Mouse (Mus musculus): ENCODE measurements around the gene Ncoa7. TPM values are rescaled to one million over a fixed set of nuclear protein-coding genes. Genes with fewer than 3 reads are reported as not detected.

Gene Ncoa7
- polyA plus RNA-seq, 1 experiment from 2014 or later = 11.1 TPM

DNA sequence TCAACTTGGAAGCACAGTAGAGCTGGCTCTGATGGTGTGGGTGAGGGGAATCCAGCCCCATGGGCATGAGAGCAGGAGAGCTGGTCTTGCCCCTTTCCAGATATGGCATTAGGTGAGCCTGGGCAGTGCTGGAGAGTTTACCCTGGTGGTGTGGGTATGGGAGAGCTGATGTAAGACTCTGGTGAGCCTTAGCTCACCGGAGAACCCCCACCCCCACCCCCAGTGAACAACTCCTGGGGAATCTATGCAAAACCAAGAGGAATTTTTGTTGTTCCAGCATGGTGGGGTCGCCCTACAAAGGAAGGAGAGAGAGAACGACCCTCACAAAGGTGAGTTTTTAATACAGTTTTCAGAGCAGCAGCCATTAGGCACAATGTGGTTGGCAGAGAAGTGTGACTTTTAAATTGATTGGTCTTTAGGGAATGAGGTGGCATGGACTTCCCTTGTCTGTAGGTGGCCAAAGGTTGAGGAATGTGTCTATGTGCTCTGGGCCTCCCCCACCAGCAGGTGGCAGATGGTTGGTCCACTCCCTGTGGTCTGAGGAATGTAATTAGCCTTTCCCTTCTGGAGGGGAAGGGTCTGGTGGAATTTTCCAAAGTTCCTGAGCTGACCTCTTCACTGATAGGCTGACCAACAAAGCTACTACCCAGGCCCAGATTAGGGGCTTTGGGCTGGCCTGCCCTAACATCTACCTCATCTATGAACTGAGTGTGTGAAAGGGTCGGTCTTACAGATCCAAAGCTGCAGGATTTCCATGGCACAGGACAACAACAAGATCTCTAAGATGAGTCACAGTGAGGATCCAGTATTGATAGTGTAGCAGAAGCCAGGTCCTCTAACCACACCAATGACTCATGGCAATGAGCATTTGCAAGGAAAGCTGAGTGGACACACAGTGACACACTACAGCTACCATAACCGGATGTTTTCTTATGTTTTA, 73.7 kb downstream of the Ncoa7 start:
- H3K4me1 ChIP-seq = no peaks in the 10 kb centered on the region
- H3K36me3 ChIP-seq (replicated peaks) = no peaks in the 10 kb centered on the region
- no peak overlapping the region for H3K9ac ChIP-seq
- H3K4me2 ChIP-seq = no peak overlapping the region
- no peak overlapping the region for H3K4me3 ChIP-seq (replicated peaks)
- 81% methylated on average over 5 of the region's 5 CpGs for WGBS
- H3K27ac ChIP-seq = no peak overlapping the region
- no peaks in the 10 kb centered on the region for H3K9me3 ChIP-seq
- no peaks in the 10 kb centered on the region for H3K27me3 ChIP-seq
- ATAC-seq (ENCODE audit: low FRiP score) = no peak

- Histone ChIP-seq H3K4me3 (replicated peaks) (no peak overlapping the region), H3K9ac (no peak overlapping the region), H3K27me3 (no peaks in the 10 kb centered on the region), H3K4me1 (no peaks in the 10 kb centered on the region), H3K9me3 (no peaks in the 10 kb centered on the region), H3K27ac (no peak overlapping the region), H3K4me2 (no peak overlapping the region), H3K36me3 (replicated peaks) (0 out of 2 replicates have a peak, but pooled peaks cover 4% of the 10 kb centered on the region)
- no peak for ATAC-seq (ENCODE audit: low FRiP score)
- WGBS = 94% methylated on average over 1 of the region's 1 CpGs
Observed at GRCm38 (mm10) chr10:30723014-30723413, 80.1 kb downstream of the Ncoa7 start.

DNA sequence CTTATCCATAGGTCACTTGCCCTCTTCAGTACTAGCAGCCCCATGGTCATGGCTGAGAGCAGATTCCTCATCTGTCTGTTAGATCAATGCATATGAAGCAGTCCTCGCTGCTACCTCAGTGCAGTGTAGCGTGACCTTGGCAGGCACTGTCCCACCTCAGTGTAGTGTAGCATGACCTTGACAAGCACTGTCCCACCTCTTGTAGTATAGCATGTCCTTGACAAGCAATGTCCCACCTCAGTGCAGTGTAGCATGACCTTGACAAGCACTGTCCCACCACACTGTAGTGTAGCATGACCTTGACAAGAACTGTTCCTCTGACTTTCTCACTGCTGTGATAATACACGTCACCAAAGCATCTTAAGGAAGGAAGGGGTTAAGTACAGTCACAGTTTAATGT, 82.6 kb downstream of the Ncoa7 start:
- Histone ChIP-seq H3K4me1 (no peaks in the 10 kb centered on the region), H3K4me2 (no peak overlapping the region), H3K27me3 (no peaks in the 10 kb centered on the region), H3K9ac (no peak overlapping the region), H3K36me3 (replicated peaks) (0 out of 2 replicates have a peak, but pooled peaks cover 4% of the 10 kb centered on the region), H3K4me3 (replicated peaks) (no peak overlapping the region), H3K9me3 (no peaks in the 10 kb centered on the region), H3K27ac (no peak overlapping the region)
- peak; percentile 22; the same call in 1 of the 2 replicates for ATAC-seq (ENCODE audit: low FRiP score)
- 95% methylated on average over 3 of the region's 3 CpGs for WGBS

- H3K27me3 ChIP-seq = no peaks in the 10 kb centered on the region
- H3K9ac ChIP-seq = no peak overlapping the region
- H3K4me1 ChIP-seq = no peaks in the 10 kb centered on the region
- H3K36me3 ChIP-seq (replicated peaks) = 0 out of 2 replicates have a peak, but pooled peaks cover 4% of the 10 kb centered on the region
- ATAC-seq (ENCODE audit: low FRiP score) = no peak
- whole genome bisulfite sequencing = 76% methylated on average over 1 of the region's 1 CpGs
- H3K4me2 ChIP-seq = no peak overlapping the region
- no peak overlapping the region for H3K4me3 ChIP-seq (replicated peaks)
- H3K27ac ChIP-seq = no peak overlapping the region
- H3K9me3 ChIP-seq = no peaks in the 10 kb centered on the region
Observed at GRCm38 (mm10) chr10:30719947-30720346, 83.2 kb downstream of the Ncoa7 start.

GRCm38 (mm10) chr10:30718703-30719340, 84.3 kb downstream of the Ncoa7 start:
- Histone ChIP-seq H3K9ac (no peak overlapping the region), H3K4me2 (no peak overlapping the region), H3K4me1 (no peaks in the 10 kb centered on the region), H3K9me3 (no peaks in the 10 kb centered on the region), H3K27me3 (no peaks in the 10 kb centered on the region), H3K27ac (no peak overlapping the region), H3K36me3 (replicated peaks) (0 out of 2 replicates have a peak, but pooled peaks cover 4% of the 10 kb centered on the region), H3K4me3 (replicated peaks) (no peak overlapping the region)
- WGBS = 25% methylated on average over 4 of the region's 4 CpGs
- peak; percentile 73 for ATAC-seq (ENCODE audit: low FRiP score)

DNA sequence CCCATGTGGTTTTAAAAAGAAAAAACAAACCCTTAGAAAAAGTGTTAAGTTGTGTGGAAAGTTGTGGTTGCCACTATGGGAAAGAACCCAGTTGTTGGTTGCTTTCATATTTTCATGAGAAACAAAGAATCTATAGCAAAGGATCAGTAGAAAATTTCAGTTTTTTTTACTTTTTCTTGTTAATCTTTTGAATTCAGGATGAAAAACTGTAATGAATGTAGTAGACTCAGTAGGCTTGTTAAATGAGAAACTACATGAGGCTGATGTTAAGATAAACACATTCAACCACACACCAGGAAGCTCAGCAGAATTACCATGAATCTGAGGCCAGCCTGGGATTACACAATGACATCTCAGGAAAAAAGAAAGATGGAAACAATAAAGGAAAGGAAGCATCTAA, 87.0 kb downstream of the Ncoa7 start:
- no peaks in the 10 kb centered on the region for H3K4me1 ChIP-seq
- H3K36me3 ChIP-seq (replicated peaks) = 0 out of 2 replicates have a peak, but pooled peaks cover 4% of the 10 kb centered on the region
- H3K27me3 ChIP-seq = no peaks in the 10 kb centered on the region
- no peaks in the 10 kb centered on the region for H3K9me3 ChIP-seq
- no peak overlapping the region for H3K4me2 ChIP-seq
- no peak overlapping the region for H3K27ac ChIP-seq
- no peak for ATAC-seq (ENCODE audit: low FRiP score)
- H3K9ac ChIP-seq = no peak overlapping the region
- no peak overlapping the region for H3K4me3 ChIP-seq (replicated peaks)

GRCm38 (mm10) chr10:30712540-30712939, 90.6 kb downstream of the Ncoa7 start:
- H3K4me1 ChIP-seq = no peaks in the 10 kb centered on the region
- no peak for ATAC-seq (ENCODE audit: low FRiP score)
- H3K36me3 ChIP-seq (replicated peaks) = no peaks in the 10 kb centered on the region
- H3K4me3 ChIP-seq (replicated peaks) = no peak overlapping the region
- no peaks in the 10 kb centered on the region for H3K27me3 ChIP-seq
- no peak overlapping the region for H3K27ac ChIP-seq
- WGBS = 94% methylated on average over 1 of the region's 1 CpGs
- H3K4me2 ChIP-seq = no peak overlapping the region
- no peak overlapping the region for H3K9ac ChIP-seq
- H3K9me3 ChIP-seq = no peaks in the 10 kb centered on the region

- Histone ChIP-seq H3K9me3 (no peaks in the 10 kb centered on the region), H3K9ac (no peak overlapping the region), H3K27ac (no peak overlapping the region), H3K4me3 (replicated peaks) (no peak overlapping the region), H3K27me3 (no peaks in the 10 kb centered on the region), H3K4me1 (no peaks in the 10 kb centered on the region), H3K4me2 (no peak overlapping the region), H3K36me3 (replicated peaks) (no peaks in the 10 kb centered on the region)
- ATAC-seq (ENCODE audit: low FRiP score) = no peak
- 93% methylated on average over 7 of the region's 7 CpGs for WGBS
Observed at GRCm38 (mm10) chr10:30709846-30710403, 93.2 kb downstream of the Ncoa7 start.

DNA sequence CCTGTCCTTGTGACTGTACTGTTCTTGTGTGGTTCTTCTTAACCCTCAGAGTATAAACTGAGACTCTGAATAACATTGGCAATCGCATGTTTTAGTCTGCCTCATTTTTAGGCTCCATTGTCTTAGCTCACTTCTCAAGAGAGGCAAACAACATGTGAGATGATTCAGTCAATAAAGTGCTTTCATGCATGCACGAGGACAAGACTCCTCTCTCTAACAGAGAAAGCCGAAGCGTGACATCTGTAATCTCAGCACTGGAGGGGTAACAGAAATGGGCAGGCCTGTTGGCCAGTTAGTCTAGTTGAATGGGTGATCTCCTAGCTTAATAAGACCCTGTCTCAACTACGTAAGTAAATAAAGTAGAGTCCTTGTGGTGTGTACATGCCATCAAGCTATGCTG, 95.1 kb downstream of the Ncoa7 start:
- H3K4me3 ChIP-seq (replicated peaks) = no peak overlapping the region
- 90% methylated on average over 5 of the region's 5 CpGs for WGBS
- no peak for ATAC-seq (ENCODE audit: low FRiP score)
- no peak overlapping the region for H3K9ac ChIP-seq
- H3K27me3 ChIP-seq = no peaks in the 10 kb centered on the region
- no peak overlapping the region for H3K27ac ChIP-seq
- no peaks in the 10 kb centered on the region for H3K9me3 ChIP-seq
- no peak overlapping the region for H3K4me2 ChIP-seq
- H3K4me1 ChIP-seq = no peaks in the 10 kb centered on the region
- 0 out of 2 replicates have a peak, but pooled peaks cover 4% of the 10 kb centered on the region for H3K36me3 ChIP-seq (replicated peaks)

DNA sequence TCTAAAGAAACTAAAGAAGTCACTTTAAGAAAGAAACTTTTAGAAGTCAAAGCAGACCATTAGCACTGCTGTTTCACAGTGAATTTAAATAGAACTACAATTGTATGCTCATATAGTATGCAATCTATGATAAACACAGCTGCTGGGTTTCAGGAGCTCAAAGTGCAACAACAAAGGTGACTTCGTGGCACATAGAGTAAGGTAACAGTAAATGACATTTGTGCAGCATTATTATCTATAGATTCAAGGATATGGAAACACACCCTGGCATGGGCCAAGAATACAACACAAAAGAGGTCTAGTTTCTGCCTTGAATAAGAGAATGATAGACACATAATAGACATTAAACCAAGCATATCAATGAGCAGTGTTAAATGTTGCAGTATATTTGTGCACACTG, 100.5 kb downstream of the Ncoa7 start:
- Histone ChIP-seq H3K27ac (no peak overlapping the region), H3K4me3 (replicated peaks) (no peak overlapping the region), H3K9me3 (no peaks in the 10 kb centered on the region), H3K36me3 (replicated peaks) (0 out of 2 replicates have a peak, but pooled peaks cover 4% of the 10 kb centered on the region), H3K9ac (no peak overlapping the region), H3K4me2 (no peak overlapping the region), H3K27me3 (no peaks in the 10 kb centered on the region), H3K4me1 (no peaks in the 10 kb centered on the region)
- WGBS = 87% methylated on average over 1 of the region's 1 CpGs
- no peak for ATAC-seq (ENCODE audit: low FRiP score)

DNA sequence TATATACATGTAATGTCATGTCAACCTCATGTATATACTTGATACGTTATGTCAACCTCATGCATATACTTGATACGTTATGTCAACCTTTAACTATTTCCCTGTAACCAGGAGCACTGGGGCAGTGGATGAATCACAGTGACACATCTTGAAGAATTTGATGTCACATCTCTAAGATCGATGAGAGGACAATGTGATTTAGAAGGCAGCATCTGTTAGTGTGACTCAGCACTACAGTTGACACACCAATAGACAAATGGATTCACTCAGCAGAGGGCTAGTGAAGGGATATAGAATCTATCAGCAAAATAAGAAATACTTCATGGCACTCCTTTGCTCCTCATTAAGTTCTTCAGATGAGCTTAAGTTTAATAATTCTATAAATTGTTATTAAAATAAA, 116.3 kb downstream of the Ncoa7 start:
- Histone ChIP-seq H3K4me2 (no peak overlapping the region), H3K36me3 (replicated peaks) (peaks cover 9% of the 10 kb centered on the region), H3K4me3 (replicated peaks) (no peak overlapping the region), H3K27me3 (no peaks in the 10 kb centered on the region), H3K4me1 (no peaks in the 10 kb centered on the region), H3K27ac (no peak overlapping the region), H3K9ac (no peak overlapping the region), H3K9me3 (no peaks in the 10 kb centered on the region)
- no peak for ATAC-seq (ENCODE audit: low FRiP score)
- WGBS = 92% methylated on average over 3 of the region's 3 CpGs

GRCm38 (mm10) chr10:30683449-30683848, 119.7 kb downstream of the Ncoa7 start:
- no peaks in the 10 kb centered on the region for H3K9me3 ChIP-seq
- no peaks in the 10 kb centered on the region for H3K36me3 ChIP-seq (replicated peaks)
- no peak overlapping the region for H3K4me2 ChIP-seq
- no peaks in the 10 kb centered on the region for H3K4me1 ChIP-seq
- 92% methylated on average over 4 of the region's 4 CpGs for WGBS
- H3K4me3 ChIP-seq (replicated peaks) = no peak overlapping the region
- no peaks in the 10 kb centered on the region for H3K27me3 ChIP-seq
- H3K9ac ChIP-seq = no peak overlapping the region
- no peak for ATAC-seq (ENCODE audit: low FRiP score)
- no peak overlapping the region for H3K27ac ChIP-seq

Measured in forebrain, embryonic 12.5 days (tissue).